Mouse (Mus musculus): ENCODE measurements at regions not wholly inside any gene's neighbourhood (a gene's known extent, or its start where the extent isn't known, plus 50 kb on each side); places are given as distances from the start of the nearest gene placed in this dataset.

GRCm38 (mm10) chr4:61976159-61976558 lies 77.8 kb downstream of the Mup20 start:
- no peak for TF ChIP-seq CTCF (IDR thresholded peaks at IDR 0.05; ENCODE audit: extremely low read depth, insufficient read depth, low read length)
- no peak for TF ChIP-seq POLR2A (IDR thresholded peaks at IDR 0.05; ENCODE audit: extremely low read depth, insufficient read depth, low read length)

Data from cortical plate, adult 2 months (tissue).